Mouse (Mus musculus) frontal cortex, adult (tissue): Measurements from ENCODE around the gene Brd4.
"Not testable (repeated sequence)": the region's sequence is repeated elsewhere in the genome, so short reads cannot be mapped to it uniquely, and the experiment has no call there.

Source experiments
- ATAC-seq: cut with Nextera tagmentation; 2 replicates; pipeline ENCODE4 v1.9.2; 2017; ENCODE audit warnings: mild to moderate bottlenecking, moderate library complexity, mixed read lengths; ENCODE audit not compliant: low TSS enrichment

Brd4 gene

GRCm38 (mm10) chr17:32229256-32229655, 55.3 kb downstream of the Brd4 start:
- no peak for ATAC-seq

GRCm38 (mm10) chr17:32220873-32221272, 63.6 kb downstream of the Brd4 start:
- no peak for ATAC-seq

GRCm38 (mm10) chr17:32215587-32215986, 68.9 kb downstream of the Brd4 start:
- ATAC-seq, result not testable (repeated sequence)

GRCm38 (mm10) chr17:32211554-32211953, 73.0 kb downstream of the Brd4 start:
- ATAC-seq, result not testable (repeated sequence)

GRCm38 (mm10) chr17:32209752-32210151, 74.8 kb downstream of the Brd4 start:
- ATAC-seq, result no peak

- no peak for ATAC-seq
Measured at GRCm38 (mm10) chr17:32209144-32209543, 75.4 kb downstream of the Brd4 start.

- ATAC-seq, result peak; percentile 42; the same call in 1 of the 2 replicates
Measured at GRCm38 (mm10) chr17:32207586-32208245, 76.8 kb downstream of the Brd4 start.

- no peak for ATAC-seq
Measured at GRCm38 (mm10) chr17:32205345-32205744, 79.2 kb downstream of the Brd4 start.

GRCm38 (mm10) chr17:32202972-32203371, 81.5 kb downstream of the Brd4 start:
- no peak for ATAC-seq

GRCm38 (mm10) chr17:32201086-32201485, 83.4 kb downstream of the Brd4 start:
- ATAC-seq, result no peak

- no peak for ATAC-seq
Measured at GRCm38 (mm10) chr17:32199796-32200195, 84.7 kb downstream of the Brd4 start.

GRCm38 (mm10) chr17:32197156-32197555, 87.4 kb downstream of the Brd4 start:
- ATAC-seq, result no peak

- ATAC-seq, result no peak
Measured at GRCm38 (mm10) chr17:32195725-32196124, 88.8 kb downstream of the Brd4 start.

GRCm38 (mm10) chr17:32193010-32193409, 91.5 kb downstream of the Brd4 start:
- ATAC-seq, result no peak

GRCm38 (mm10) chr17:32189850-32190249, 94.7 kb downstream of the Brd4 start:
- ATAC-seq, result no peak

- ATAC-seq, result peak; percentile 80; the same call in 1 of the 2 replicates
Measured at GRCm38 (mm10) chr17:32188863-32189636, 95.5 kb downstream of the Brd4 start, which contains the start of gene Ephx3. Ephx3 (minus strand) TSS chr17:32189549.

- ATAC-seq, result no peak
Measured at GRCm38 (mm10) chr17:32183017-32183416, 101.5 kb downstream of the Brd4 start.

- no peak for ATAC-seq
Measured at GRCm38 (mm10) chr17:32179621-32180491, 104.7 kb downstream of the Brd4 start.

GRCm38 (mm10) chr17:32176919-32177318, 107.6 kb downstream of the Brd4 start:
- ATAC-seq, result no peak

GRCm38 (mm10) chr17:32173166-32173565, 111.4 kb downstream of the Brd4 start:
- ATAC-seq, result no peak

GRCm38 (mm10) chr17:32172485-32172884, 112.0 kb downstream of the Brd4 start:
- ATAC-seq, result no peak
